Mouse (Mus musculus) midbrain, embryonic 10.5 days (tissue): ENCODE measurements around the gene Apoa1. TPM values are rescaled to one million over a fixed set of nuclear protein-coding genes. Genes with fewer than 3 reads are reported as not detected.

ENCODE experiments used
- DNase-seq: peaks from one replicate; pipeline ENCODE4 v3.0.0-alpha.2; 2017; ENCODE audit warnings: low spot score
- H3K27ac ChIP-seq: fragments of 300-500 bp; sonication (generic); replicated peaks from 2 replicates; pipeline ENCODE4 v1.5.1; 2016; ENCODE audit warnings: mild to moderate bottlenecking
- H3K27me3 ChIP-seq: fragments of 300-500 bp; sonication (generic); 2 replicates; pipeline ENCODE4 v1.6.1; 2016; ENCODE audit warnings: low read depth, mild to moderate bottlenecking; ENCODE audit not compliant: poor library complexity, severe bottlenecking
- H3K36me3 ChIP-seq: fragments of 300-500 bp; sonication (generic); 2 replicates; pipeline ENCODE4 v1.6.1; 2016; ENCODE audit warnings: mild to moderate bottlenecking, moderate library complexity
- H3K4me1 ChIP-seq: fragments of 300-500 bp; sonication (generic); 2 replicates; pipeline ENCODE4 v1.6.1; 2016
- H3K4me3 ChIP-seq: fragments of 300-500 bp; sonication (generic); 2 replicates; pipeline ENCODE4 v1.5.1; 2016; ENCODE audit warnings: mild to moderate bottlenecking, moderate library complexity
- H3K9me3 ChIP-seq: fragments of 300-500 bp; sonication (generic); replicated peaks from 2 replicates; pipeline ENCODE4 v1.6.1; 2016; ENCODE audit warnings: mild to moderate bottlenecking
- WGBS: fragments of 180-500 bp; shearing (Covaris S2); methylation state at CpG from one replicate; pipeline ENCODE4 v1.1.7; 2016; 5-methylcytosine and 5-hydroxymethylcytosine counted together
- polyA plus RNA-seq: library from polyadenylated mRNA; unstranded; fragments of >200 nt; fragmentation: Nextera tagmentation; extraction: Ambion mirVana; gene quantifications from 2 replicates; pipeline ENCODE4 v1.2.1, GENCODE M21; 2016

The Apoa1 gene
- polyA plus RNA-seq, 1 experiment from 2014 or later = 1.2 TPM

- 0 out of 2 replicates have a peak, but pooled peaks cover 3% of the 10 kb centered on the region for H3K4me1 ChIP-seq
- no peak for DNase-seq
- 75% methylated on average over 2 of the region's 2 CpGs for WGBS
- H3K9me3 ChIP-seq = no peaks in the 10 kb centered on the region
- H3K27me3 ChIP-seq = peaks cover 9% of the 10 kb centered on the region; the same call in 1 of the 2 replicates
- no peaks in the 10 kb centered on the region for H3K36me3 ChIP-seq
- no peak overlapping the region for H3K4me3 ChIP-seq
- H3K27ac ChIP-seq = no peak overlapping the region
Observed at GRCm38 (mm10) chr9:46241818-46242217, 13.4 kb downstream of the Apoa1 start.

DNA sequence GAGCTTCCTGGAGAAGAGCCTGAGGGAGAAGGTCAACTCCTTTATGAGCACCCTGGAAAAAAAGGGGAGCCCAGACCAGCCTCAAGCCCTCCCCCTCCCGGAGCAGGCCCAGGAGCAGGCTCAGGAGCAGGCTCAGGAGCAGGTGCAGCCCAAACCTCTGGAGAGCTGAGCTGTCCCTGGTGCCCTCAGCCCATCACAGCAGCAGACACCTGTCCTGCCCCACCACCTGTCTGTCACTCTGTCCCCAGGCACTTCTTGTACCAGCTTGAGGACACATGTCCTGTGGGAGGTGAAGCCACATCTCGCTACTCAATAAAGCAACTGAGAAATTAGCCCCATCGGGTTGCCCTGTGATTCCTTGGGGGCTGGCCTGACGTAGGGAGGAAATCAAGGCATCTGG lies 14.7 kb downstream of the Apoa1 start:
- H3K4me3 ChIP-seq = no peak overlapping the region
- H3K27ac ChIP-seq = no peak overlapping the region
- 0 out of 2 replicates have a peak, but pooled peaks cover 3% of the 10 kb centered on the region for H3K4me1 ChIP-seq
- H3K9me3 ChIP-seq = no peaks in the 10 kb centered on the region
- DNase-seq = no peak
- peaks cover 11% of the 10 kb centered on the region for H3K27me3 ChIP-seq
- WGBS = 72% methylated on average over 4 of the region's 4 CpGs
- H3K36me3 ChIP-seq = no peaks in the 10 kb centered on the region

DNA sequence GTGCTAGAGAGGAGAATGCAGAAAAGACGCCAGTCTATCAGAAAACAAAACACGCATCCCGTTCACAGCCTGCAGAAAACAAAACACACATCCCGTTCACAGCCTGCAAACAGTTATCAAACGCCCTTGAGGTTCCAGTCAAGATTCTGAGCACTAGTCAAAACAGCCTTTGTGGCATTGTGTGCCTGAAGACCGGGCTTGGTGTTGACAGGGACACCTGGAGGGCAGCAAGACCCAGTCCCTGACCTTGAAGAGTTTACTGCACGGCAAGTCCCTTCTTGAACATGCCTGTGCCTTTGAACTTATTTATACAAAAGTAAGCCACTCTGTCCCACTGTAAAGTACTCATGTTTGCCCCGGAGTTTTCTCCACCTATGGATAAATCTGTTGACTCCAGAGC lies 15.2 kb downstream of the Apoa1 start:
- Histone ChIP-seq H3K4me1 (0 out of 2 replicates have a peak, but pooled peaks cover 3% of the 10 kb centered on the region), H3K9me3 (no peaks in the 10 kb centered on the region), H3K4me3 (no peak overlapping the region), H3K36me3 (no peaks in the 10 kb centered on the region), H3K27ac (no peak overlapping the region), H3K27me3 (peaks cover 15% of the 10 kb centered on the region)
- WGBS = 70% methylated on average over 8 of the region's 8 CpGs
- DNase-seq = no peak

DNA sequence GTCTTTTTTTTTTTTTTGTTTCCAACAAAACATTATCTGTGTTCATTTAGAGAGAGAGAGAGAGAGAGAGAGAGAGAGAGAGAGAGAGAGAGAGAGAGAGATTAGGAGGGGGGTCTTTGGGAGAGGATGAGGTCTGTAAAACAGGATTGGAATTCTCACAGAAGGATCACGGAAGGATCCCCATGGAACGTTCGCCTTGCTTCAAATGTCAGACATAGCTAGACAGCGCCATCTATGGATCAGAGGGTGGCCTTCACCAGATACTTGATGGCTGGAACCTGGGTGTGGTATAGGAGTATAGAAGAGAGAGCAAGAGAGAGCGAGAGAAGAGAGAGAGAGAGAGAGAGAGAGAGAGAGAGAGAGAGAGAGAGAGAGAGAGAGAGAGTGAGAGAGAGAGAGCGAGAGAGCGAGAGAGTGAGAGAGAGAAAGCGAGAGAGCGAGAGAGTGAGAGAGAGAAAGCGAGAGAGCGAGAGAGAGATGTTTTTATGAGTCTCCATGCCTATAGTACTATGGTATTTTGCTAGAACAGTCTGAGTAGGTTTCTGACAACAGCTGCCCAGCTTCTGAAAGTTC lies 18.5 kb downstream of the Apoa1 start:
- H3K9me3 ChIP-seq = no peaks in the 10 kb centered on the region
- no peak overlapping the region for H3K4me3 ChIP-seq
- H3K4me1 ChIP-seq = 0 out of 2 replicates have a peak, but pooled peaks cover 2% of the 10 kb centered on the region
- WGBS = 27% methylated on average over 11 of the region's 11 CpGs
- no peak overlapping the region for H3K27ac ChIP-seq
- H3K36me3 ChIP-seq = no peaks in the 10 kb centered on the region
- peaks cover 15% of the 10 kb centered on the region for H3K27me3 ChIP-seq
- peak; percentile 68 for DNase-seq

DNA sequence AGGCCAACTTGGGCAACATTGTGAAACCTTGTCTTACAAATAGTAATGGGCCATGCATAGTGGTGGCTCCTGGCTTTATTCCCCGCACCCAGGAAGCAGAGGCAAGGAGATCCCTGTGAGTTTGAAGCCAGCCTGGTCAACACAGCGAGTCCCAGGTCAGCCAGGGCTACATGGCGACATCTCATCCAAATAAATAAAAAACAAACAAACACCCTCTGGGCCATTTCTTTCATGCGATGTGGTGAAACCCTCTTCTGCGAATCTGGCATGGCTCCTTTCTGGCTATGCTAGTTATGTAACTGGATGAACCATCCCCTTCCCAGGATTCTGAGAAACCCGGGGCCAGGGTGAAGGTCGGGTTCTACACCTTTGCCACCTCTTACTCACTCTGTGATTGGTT lies 27.8 kb downstream of the Apoa1 start:
- Histone ChIP-seq H3K4me1 (peaks cover 10% of the 10 kb centered on the region), H3K4me3 (no peak overlapping the region), H3K27ac (no peak overlapping the region), H3K9me3 (no peaks in the 10 kb centered on the region), H3K27me3 (peaks cover 33% of the 10 kb centered on the region), H3K36me3 (no peaks in the 10 kb centered on the region)
- 89% methylated on average over 7 of the region's 7 CpGs for WGBS
- DNase-seq = no peak

DNA sequence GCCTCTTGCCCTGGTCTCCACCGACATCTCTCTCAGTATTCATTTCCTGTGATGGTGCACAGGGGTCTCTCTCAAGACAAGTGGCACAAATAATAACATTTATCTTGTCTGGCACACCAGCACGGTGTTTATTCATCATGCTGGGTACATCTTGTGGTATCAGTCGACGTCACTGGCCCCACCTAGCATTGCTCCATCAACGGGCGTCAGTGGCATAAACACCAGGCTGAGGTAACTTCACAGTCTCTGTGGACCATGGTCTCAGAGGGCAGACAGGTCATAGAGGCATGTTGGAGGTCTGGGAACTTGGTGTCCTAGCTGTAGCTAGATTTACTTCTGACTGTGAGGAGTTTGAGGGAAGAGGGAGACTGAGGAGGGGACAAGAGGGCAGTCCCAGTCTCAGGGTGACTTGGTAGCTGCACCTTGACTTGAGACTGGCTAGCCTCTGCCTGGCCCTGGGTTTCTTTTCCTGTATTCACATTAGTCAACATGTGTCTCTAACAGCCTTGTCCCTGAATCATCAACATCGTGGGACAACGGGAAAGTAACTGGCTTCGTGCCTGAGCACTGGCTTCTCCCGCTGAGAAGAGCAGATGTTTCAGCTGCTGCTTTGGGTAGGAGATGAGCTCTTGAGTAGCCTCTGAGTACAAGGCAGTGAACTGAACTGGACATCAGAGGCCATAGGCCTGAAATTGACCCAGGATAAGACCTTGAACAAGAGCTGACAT lies 28.4 kb downstream of the Apoa1 start:
- 92% methylated on average over 10 of the region's 10 CpGs for WGBS
- Histone ChIP-seq H3K36me3 (no peaks in the 10 kb centered on the region), H3K4me1 (peaks cover 10% of the 10 kb centered on the region), H3K4me3 (no peak overlapping the region), H3K27ac (no peak overlapping the region), H3K9me3 (no peaks in the 10 kb centered on the region), H3K27me3 (peaks cover 33% of the 10 kb centered on the region)
- DNase-seq = no peak

GRCm38 (mm10) chr9:46257546-46257945 lies 29.2 kb downstream of the Apoa1 start:
- Histone ChIP-seq H3K4me3 (no peak overlapping the region), H3K27me3 (peaks cover 33% of the 10 kb centered on the region), H3K36me3 (no peaks in the 10 kb centered on the region), H3K4me1 (peaks cover 10% of the 10 kb centered on the region), H3K27ac (no peak overlapping the region), H3K9me3 (no peaks in the 10 kb centered on the region)
- no peak for DNase-seq
- 89% methylated on average over 3 of the region's 3 CpGs for WGBS

DNA sequence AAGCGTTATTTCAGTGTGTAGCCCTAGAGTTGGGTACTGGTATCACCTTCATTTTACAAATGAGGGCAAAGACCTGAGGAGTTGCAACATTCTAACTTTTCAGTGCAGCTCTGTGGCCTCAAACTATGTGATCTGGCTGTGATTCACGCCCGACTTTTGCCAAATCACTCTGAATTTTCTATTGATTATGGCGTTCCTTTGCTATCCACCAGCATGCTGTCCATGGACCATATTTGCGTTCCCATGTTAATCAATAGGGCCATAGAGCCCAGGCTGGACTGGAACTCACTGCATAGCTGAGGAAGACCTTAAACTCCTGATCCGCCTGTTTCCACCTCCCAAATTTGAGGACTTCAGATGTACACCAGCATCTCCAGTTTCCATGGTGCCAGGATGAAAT lies 30.7 kb downstream of the Apoa1 start:
- no peak for DNase-seq
- Histone ChIP-seq H3K27ac (no peak overlapping the region), H3K9me3 (no peaks in the 10 kb centered on the region), H3K4me1 (peaks cover 9% of the 10 kb centered on the region), H3K4me3 (no peak overlapping the region), H3K27me3 (peaks cover 21% of the 10 kb centered on the region), H3K36me3 (no peaks in the 10 kb centered on the region)
- 92% methylated on average over 6 of the region's 6 CpGs for WGBS

GRCm38 (mm10) chr9:46261131-46261530 lies 32.8 kb downstream of the Apoa1 start:
- Histone ChIP-seq H3K4me3 (no peak overlapping the region), H3K36me3 (no peaks in the 10 kb centered on the region), H3K9me3 (no peaks in the 10 kb centered on the region), H3K27me3 (peaks cover 17% of the 10 kb centered on the region), H3K27ac (no peak overlapping the region), H3K4me1 (no peaks in the 10 kb centered on the region)
- no peak for DNase-seq
- WGBS = 89% methylated on average over 7 of the region's 7 CpGs

GRCm38 (mm10) chr9:46268343-46268873 lies 40.0 kb downstream of the Apoa1 start, which contains the start of gene Apoa5:
Gene Apoa5, plus strand, starts transcription at chr9:46268633.
- Histone ChIP-seq H3K36me3 (no peaks in the 10 kb centered on the region), H3K4me1 (peaks cover 8% of the 10 kb centered on the region), H3K4me3 (no peak within 1 kb of the TSS), H3K27me3 (peaks cover 40% of the 10 kb centered on the region), H3K27ac (no peak within 1 kb of the TSS), H3K9me3 (no peaks in the 10 kb centered on the region)
- DNase-seq = no peak
- 70% methylated on average over 7 of the region's 7 CpGs for WGBS

DNA sequence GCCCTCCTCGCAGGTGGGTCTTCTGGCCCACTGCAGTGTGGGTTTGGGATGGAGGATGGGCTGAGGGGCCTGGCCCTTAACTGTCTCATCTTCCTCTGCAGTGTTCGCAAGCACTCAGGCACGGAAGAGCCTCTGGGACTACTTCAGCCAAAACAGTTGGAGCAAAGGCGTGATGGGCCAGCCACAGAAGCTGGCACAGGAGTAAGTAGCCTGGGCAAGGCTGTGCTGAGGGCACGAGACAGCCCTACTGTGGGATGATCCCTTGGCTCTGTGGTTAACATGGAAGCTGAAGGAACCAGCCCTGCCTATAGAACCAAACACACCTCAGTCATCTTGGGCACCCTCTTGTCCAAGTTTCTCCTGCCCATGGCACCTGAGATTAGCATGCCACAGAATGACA lies 40.7 kb downstream of the Apoa1 start:
- Histone ChIP-seq H3K27me3 (peaks cover 40% of the 10 kb centered on the region), H3K27ac (no peak overlapping the region), H3K36me3 (no peaks in the 10 kb centered on the region), H3K4me3 (no peak overlapping the region), H3K4me1 (peaks cover 15% of the 10 kb centered on the region), H3K9me3 (no peaks in the 10 kb centered on the region)
- 91% methylated on average over 5 of the region's 5 CpGs for WGBS
- DNase-seq = no peak

GRCm38 (mm10) chr9:46270782-46271181 lies 42.4 kb downstream of the Apoa1 start:
- H3K4me3 ChIP-seq = no peak overlapping the region
- peaks cover 40% of the 10 kb centered on the region for H3K27me3 ChIP-seq
- 95% methylated on average over 4 of the region's 4 CpGs for WGBS
- peaks cover 18% of the 10 kb centered on the region for H3K4me1 ChIP-seq
- DNase-seq = no peak
- no peak overlapping the region for H3K27ac ChIP-seq
- H3K9me3 ChIP-seq = no peaks in the 10 kb centered on the region
- H3K36me3 ChIP-seq = peaks cover 15% of the 10 kb centered on the region

DNA sequence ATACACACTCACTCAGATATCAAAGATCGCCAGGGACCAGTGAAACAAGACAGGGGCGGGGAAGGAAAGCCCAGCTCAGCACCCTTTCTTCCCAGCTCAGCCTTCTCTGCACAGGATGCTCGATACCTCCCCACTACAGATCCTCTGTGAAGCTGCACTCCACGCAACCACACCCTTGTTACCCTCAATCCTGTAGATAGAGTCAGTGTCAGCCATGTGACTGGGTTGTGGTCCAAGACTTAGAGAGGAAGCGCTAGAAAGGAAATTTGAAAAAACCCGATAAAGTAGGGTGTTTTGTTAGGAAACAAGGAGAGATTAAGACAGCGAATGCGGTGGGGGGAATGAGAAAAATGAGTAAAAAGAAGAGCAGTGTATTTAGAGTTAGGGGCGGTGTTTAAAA lies 43.7 kb downstream of the Apoa1 start:
- Histone ChIP-seq H3K27ac (no peak overlapping the region), H3K27me3 (peaks cover 40% of the 10 kb centered on the region), H3K36me3 (peaks cover 28% of the 10 kb centered on the region), H3K9me3 (no peaks in the 10 kb centered on the region), H3K4me3 (peak overlapping the region; percentile 82; the same call in 1 of the 2 replicates), H3K4me1 (peaks cover 18% of the 10 kb centered on the region)
- WGBS = 88% methylated on average over 9 of the region's 9 CpGs
- no peak for DNase-seq
